Mouse (Mus musculus) kidney, embryonic 16.5 days (tissue): ENCODE data around the gene Oaf. TPM values are rescaled to one million over a fixed set of nuclear protein-coding genes. Genes with fewer than 3 reads are reported as not detected.

Experiments used
- ATAC-seq: fragments of 200-750 bp; cut with Nextera tagmentation; 2 replicates; pipeline ENCODE4 v1.8.0; 2017; ENCODE audit warnings: moderate TSS enrichment; ENCODE audit not compliant: low FRiP score, low TSS enrichment
- H3K27ac ChIP-seq: fragments of 300-500 bp; sonication (generic); 2 replicates; pipeline ENCODE4 v1.5.1; 2014; ENCODE audit warnings: low read length
- H3K27me3 ChIP-seq: fragments of 300-500 bp; sonication (generic); 2 replicates; pipeline ENCODE4 v1.6.1; 2014; ENCODE audit warnings: low read length, control low read depth, mixed read lengths; ENCODE audit not compliant: insufficient read depth
- H3K36me3 ChIP-seq: fragments of 300-500 bp; sonication (generic); 2 replicates; pipeline ENCODE4 v1.6.1; 2014; ENCODE audit warnings: low read length, control low read depth, mixed read lengths; ENCODE audit not compliant: insufficient read depth
- H3K4me1 ChIP-seq: fragments of 300-500 bp; sonication (generic); 2 replicates; pipeline ENCODE4 v1.6.1; 2014; ENCODE audit warnings: low read length, control low read depth, mixed read lengths; ENCODE audit not compliant: insufficient read depth
- H3K4me2 ChIP-seq: fragments of 300-500 bp; sonication (generic); replicated peaks from 2 replicates; pipeline ENCODE4 v1.6.1; 2014; ENCODE audit warnings: low read depth, low read length
- H3K4me3 ChIP-seq: fragments of 300-500 bp; sonication (generic); 2 replicates; pipeline ENCODE4 v1.5.1; 2014; ENCODE audit warnings: mild to moderate bottlenecking, low read length
- H3K9ac ChIP-seq: fragments of 300-500 bp; sonication (generic); replicated peaks from 2 replicates; pipeline ENCODE4 v1.6.1; 2014; ENCODE audit warnings: low read length
- H3K9me3 ChIP-seq: fragments of 300-500 bp; sonication (generic); 2 replicates; pipeline ENCODE4 v1.6.1; 2016; ENCODE audit warnings: low read length, control low read depth
- WGBS: fragments of 180-500 bp; shearing (Covaris S2); extraction: QIAGEN DNeasy Blood & Tissue Kit; methylation state at CpG from one replicate; pipeline ENCODE4 v1.1.7; 2014; 5-methylcytosine and 5-hydroxymethylcytosine counted together
- polyA plus RNA-seq: library from polyadenylated mRNA; unstranded; fragments of >200 nt; fragmentation: Nextera tagmentation; extraction: Ambion mirVana; gene quantifications from 2 replicates; pipeline ENCODE4 v1.2.1, GENCODE M21; 2015

Gene Oaf
- polyA plus RNA-seq, 1 experiment from 2014 or later: 63.8 TPM

DNA sequence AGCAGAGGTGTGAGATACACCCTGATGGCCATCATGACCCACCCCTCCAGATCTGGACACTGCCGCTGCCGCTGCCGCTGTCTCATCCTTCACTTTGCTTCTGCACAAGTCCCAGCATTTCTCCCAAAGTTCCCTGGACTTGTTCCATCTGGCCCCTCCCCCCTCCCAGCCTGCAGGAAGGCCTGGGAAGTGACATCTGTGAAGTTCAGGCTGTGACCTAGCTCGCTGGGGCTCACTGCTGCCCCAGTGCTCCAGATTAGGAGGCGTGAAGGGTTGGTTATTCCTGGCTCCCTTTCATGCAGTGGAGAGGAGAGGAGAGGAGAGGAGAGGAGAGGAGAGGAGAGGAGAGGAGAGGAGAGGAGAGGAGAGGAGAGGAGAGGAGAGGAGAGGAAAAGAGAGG lies 60.1 kb downstream of the Oaf start:
- ATAC-seq: no peak

DNA sequence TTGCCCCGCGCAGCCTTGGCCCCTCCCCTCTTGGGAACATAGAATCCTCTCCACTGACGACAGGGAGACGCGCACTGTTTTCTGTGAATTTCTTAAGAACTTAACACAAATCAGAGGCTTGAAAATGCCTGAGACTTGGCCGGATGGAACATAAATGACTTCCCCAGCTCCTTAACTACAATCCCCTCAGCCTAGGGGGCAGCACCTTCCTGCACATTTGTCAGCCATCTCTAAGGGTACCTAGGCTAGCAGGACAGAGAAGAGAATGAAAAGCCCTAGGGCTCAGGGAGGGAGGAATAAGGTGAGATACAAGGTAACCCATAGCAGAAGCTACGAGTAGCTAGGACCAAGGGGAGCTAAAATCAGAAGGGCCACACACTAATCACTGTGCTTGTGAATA lies 61.5 kb downstream of the Oaf start:
- Histone ChIP-seq H3K27ac (no peak overlapping the region), H3K4me2 (no peak overlapping the region), H3K4me1 (peaks cover 6% of the 10 kb centered on the region; the same call in 1 of the 2 replicates), H3K4me3 (no peak overlapping the region), H3K27me3 (no peaks in the 10 kb centered on the region), H3K9ac (no peak overlapping the region), H3K36me3 (no peaks in the 10 kb centered on the region), H3K9me3 (no peaks in the 10 kb centered on the region)
- 62% methylated on average over 7 of the region's 7 CpGs for WGBS
- ATAC-seq: no peak

More for the DNA sequence above, 60.1 kb downstream of the Oaf start:
- Histone ChIP-seq H3K4me2 (no peak overlapping the region), H3K4me3 (no peak overlapping the region), H3K9me3 (no peaks in the 10 kb centered on the region), H3K9ac (no peak overlapping the region), H3K27ac (no peak overlapping the region), H3K4me1 (peaks cover 6% of the 10 kb centered on the region; the same call in 1 of the 2 replicates), H3K27me3 (no peaks in the 10 kb centered on the region), H3K36me3 (no peaks in the 10 kb centered on the region)
- 43% methylated on average over 5 of the region's 5 CpGs for WGBS

Other genes starting within 250 kb of the Oaf start
- 13.0 and 16.5 TPM in 2 replicates for gene Arhgef12, start 132.7 kb downstream of the Oaf start, polyA plus RNA-seq
- 9.2 and 9.7 TPM in 2 replicates for gene Tmem136, start 123.3 kb downstream of the Oaf start, polyA plus RNA-seq
- gene Pou2f3, start 29.5 kb downstream of the Oaf start, polyA plus RNA-seq: 0.15 and 0.18 TPM in 2 replicates
- gene Trim29, start 70.9 kb upstream of the Oaf start, polyA plus RNA-seq: 1.1 and 2.0 TPM in 2 replicates